Mouse (Mus musculus) left cerebral cortex, adult 6 months (tissue): ENCODE results near the gene Sbp. TPM values are rescaled to one million over a fixed set of nuclear protein-coding genes. Genes with fewer than 3 reads are reported as not detected.

Experiments used
- long read RNA-seq, 2 experiments: library from polyadenylated mRNA; unstranded; transcript quantifications; one replicate each; pipeline ENCODE4 v2.0.0; 2019 to 2020
- polyA plus RNA-seq: library from polyadenylated mRNA; unstranded; fragments of <200 nt; fragmentation: Nextera tagmentation; gene quantifications from 2 replicates; pipeline ENCODE4 v1.2.3, GENCODE M21; 2021

The Sbp gene
- not detected in 2 replicates for polyA plus RNA-seq
- long read RNA-seq, experiment 1, result 0 reads
- long read RNA-seq, experiment 2, result 0 reads

DNA sequence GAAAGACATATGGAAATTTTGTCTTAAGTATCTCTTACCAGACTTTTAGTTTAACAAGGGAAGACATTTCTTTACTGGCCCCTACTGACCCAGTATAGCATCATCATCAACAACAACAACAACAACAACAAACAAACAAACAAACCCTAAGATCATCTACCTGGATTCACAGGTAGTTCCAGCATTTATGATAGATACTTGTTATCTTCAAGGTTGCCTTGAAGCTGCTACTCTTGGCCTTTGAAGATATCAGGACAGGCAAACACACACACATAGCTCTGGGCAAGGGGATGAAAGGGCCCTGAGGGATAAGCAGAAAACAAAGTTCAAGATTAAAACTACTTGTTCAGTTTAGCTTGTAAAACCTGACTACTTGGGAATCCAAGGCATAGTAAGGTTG is at the start of gene Sbp:
Sbp (plus strand) TSS at position 301 of the 400 bp plus-strand sequence.

DNA sequence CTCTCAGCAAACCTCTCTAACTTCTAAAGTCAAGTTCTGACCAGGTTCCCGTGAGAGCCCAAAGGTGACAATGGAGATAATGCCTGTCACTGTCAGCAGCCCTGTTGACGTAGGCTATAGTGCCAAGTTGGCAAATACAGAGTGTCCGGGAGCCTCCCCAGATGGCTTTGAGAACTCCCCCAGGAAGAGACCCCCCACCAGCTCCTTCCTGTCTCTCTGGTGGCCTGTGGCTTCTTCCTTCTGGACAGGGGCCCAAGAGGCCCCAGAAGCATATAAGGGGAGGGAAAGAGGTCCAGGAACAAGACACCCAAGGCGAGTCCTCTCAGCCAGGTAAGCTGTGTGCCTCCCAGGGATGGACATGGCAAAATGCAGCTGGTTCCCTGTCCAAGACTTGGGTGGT is 24.3 kb upstream of the Sbp start, which contains the start of gene Dcpp3:
Dcpp3 (plus strand) TSS at position 301 of the 400 bp plus-strand sequence.

DNA sequence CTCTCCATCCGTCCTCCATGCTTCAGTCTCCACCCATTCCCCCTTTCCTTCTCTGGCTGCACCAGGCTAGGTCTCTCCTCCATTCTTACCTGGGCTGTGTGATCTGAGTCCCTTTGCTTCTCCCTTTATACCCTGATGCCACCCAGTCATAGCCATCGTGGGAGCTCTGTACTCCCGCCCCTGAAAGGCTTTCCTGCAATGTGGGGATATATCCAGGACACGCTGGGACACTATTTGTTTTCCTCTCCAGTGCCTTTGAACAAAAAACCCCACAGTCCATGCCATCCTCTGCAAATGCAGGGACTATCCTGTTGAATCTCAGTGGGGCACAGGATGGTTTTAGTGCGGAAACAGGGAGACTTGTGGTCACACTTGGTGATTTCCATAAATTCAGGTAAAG is 13.7 kb downstream of the Sbp start, which contains the start of gene Sbpl:
Sbpl (minus strand) TSS at position 101 of the 400 bp plus-strand sequence.

DNA sequence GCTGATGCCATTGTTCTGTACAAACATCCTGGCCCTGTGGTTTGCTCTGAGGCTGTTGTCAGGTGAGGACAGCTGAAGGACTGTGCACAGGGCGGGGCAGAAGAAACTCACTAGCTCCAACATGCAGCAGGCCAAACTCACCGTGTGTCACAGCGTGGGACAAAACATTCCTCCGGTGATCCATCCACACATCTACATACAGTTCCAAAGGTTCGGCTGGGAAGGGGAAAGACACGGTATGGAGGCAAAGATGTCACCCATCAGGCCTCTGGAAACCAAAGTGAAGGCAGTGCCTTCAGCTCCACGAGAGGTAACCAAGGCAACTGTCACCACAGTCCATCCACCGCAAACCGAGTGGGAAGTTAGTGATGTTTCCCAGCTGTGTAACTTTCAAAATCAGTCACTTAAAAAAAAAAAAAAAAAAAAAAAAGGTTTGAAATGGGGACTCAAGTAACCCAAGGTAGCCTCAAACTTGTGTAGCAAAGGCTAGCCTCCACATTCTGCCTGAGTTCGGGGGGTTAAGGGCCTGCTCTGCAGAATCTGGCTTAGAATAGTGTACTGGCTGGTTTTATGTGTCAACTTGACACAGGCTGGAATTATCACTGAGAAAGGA is 38.9 kb downstream of the Sbp start, which contains the start of gene Prss30:
Prss30 (minus strand) TSS at position 270 of the 613 bp plus-strand sequence.

Other genes with a start within 250 kb of the Sbp start
- gene 1520401A03Rik, start 218.9 kb upstream of the Sbp start, polyA plus RNA-seq, result not detected in 2 replicates
- 1.8 and 4.4 TPM in 2 replicates for gene Pkmyt1, start 215.3 kb upstream of the Sbp start, polyA plus RNA-seq
- 121 and 122 TPM in 2 replicates for gene Paqr4, start 200.8 kb upstream of the Sbp start, polyA plus RNA-seq
- gene Kremen2, start 195.8 kb upstream of the Sbp start, polyA plus RNA-seq, result 1.5 and 2.2 TPM in 2 replicates
- gene Flywch1, start 170.1 kb upstream of the Sbp start, polyA plus RNA-seq, result 294 and 331 TPM in 2 replicates
- 28.8 and 29.4 TPM in 2 replicates for gene Flywch2, start 155.6 kb upstream of the Sbp start, polyA plus RNA-seq
- 120 and 290 TPM in 2 replicates for gene Srrm2, start 151.1 kb upstream of the Sbp start, polyA plus RNA-seq
- 1,419 and 1,447 TPM in 2 replicates for gene Elob, start 112.5 kb upstream of the Sbp start, polyA plus RNA-seq
- not detected in 2 replicates for gene Prss33, start 105.6 kb upstream of the Sbp start, polyA plus RNA-seq
- gene Prss32, start 97.8 kb upstream of the Sbp start, polyA plus RNA-seq, result not detected in 2 replicates
- gene Prss41, start 97.5 kb upstream of the Sbp start, polyA plus RNA-seq, result 0.11 and 0.18 TPM in 2 replicates
- not detected in 2 replicates for gene Prss21, start 73.6 kb upstream of the Sbp start, polyA plus RNA-seq
- gene Dcpp1, start 60.8 kb upstream of the Sbp start, polyA plus RNA-seq, result not detected in 2 replicates
- not detected in 2 replicates for gene Dcpp2, start 60.8 kb upstream of the Sbp start, polyA plus RNA-seq
- not detected in 2 replicates for gene Dcpp3, start 24.2 kb upstream of the Sbp start, polyA plus RNA-seq
- not detected in 2 replicates for gene Sbpl, start 13.6 kb downstream of the Sbp start, polyA plus RNA-seq
- gene Prss30, start 38.9 kb downstream of the Sbp start, polyA plus RNA-seq, result 0.21 and 0.48 TPM in 2 replicates
- 3.7 and 5.0 TPM in 2 replicates for gene Prss22, start 56.4 kb downstream of the Sbp start, polyA plus RNA-seq
- gene Prss27, start 96.5 kb downstream of the Sbp start, polyA plus RNA-seq, result not detected in 2 replicates
- 22.2 and 27.3 TPM in 2 replicates for gene Kctd5, start 131.8 kb downstream of the Sbp start, polyA plus RNA-seq
- gene Pdpk1, start 209.3 kb downstream of the Sbp start, polyA plus RNA-seq, result 40.3 and 56.0 TPM in 2 replicates
- gene Amdhd2, start 222.1 kb downstream of the Sbp start, polyA plus RNA-seq, result 24.5 and 32.9 TPM in 2 replicates
- 2,129 and 2,190 TPM in 2 replicates for gene Atp6v0c, start 228.0 kb downstream of the Sbp start, polyA plus RNA-seq